Mouse (Mus musculus) splenic B cell, adult 2 months (primary cell): Measurements from ENCODE around the gene Tex9.

Experiments used
- DNase-seq: peaks from one replicate; pipeline ENCODE4 v3.0.0-alpha.2; 2011; ENCODE audit warnings: low read depth, low spot score
- H3K27me3 ChIP-seq: 2 replicates; pipeline ENCODE4 v1.6.1; 2012; ENCODE audit warnings: mild to moderate bottlenecking, low read length, moderate library complexity, mixed read lengths; ENCODE audit not compliant: control insufficient read depth, poor library complexity, insufficient read depth, severe bottlenecking
- H3K36me3 ChIP-seq: 2 replicates; pipeline ENCODE4 v1.6.1; 2012; ENCODE audit warnings: mild to moderate bottlenecking, low read length, moderate library complexity, mixed read lengths; ENCODE audit not compliant: control insufficient read depth, poor library complexity, insufficient read depth, severe bottlenecking

The Tex9 gene

GRCm38 (mm10) chr9:72492194-72492565 is at the start of gene Tex9:
Gene Tex9, minus strand, starts transcription at chr9:72492212.
- Histone ChIP-seq H3K36me3 (no peaks in the 10 kb centered on the region), H3K27me3 (no peaks in the 10 kb centered on the region)
- DNase-seq, result peak; percentile 65

- H3K27me3 ChIP-seq, result no peaks in the 10 kb centered on the region
These were observed 45.1 kb upstream of the Tex9 start for GRCm38 (mm10) chr9:72537086-72537485.

GRCm38 (mm10) chr9:72535394-72535793 is 43.4 kb upstream of the Tex9 start:
- no peak for DNase-seq
- Histone ChIP-seq H3K36me3 (0 out of 2 replicates have a peak, but pooled peaks cover 2% of the 10 kb centered on the region), H3K27me3 (no peaks in the 10 kb centered on the region)

More at GRCm38 (mm10) chr9:72537086-72537485, 45.1 kb upstream of the Tex9 start:
- H3K36me3 ChIP-seq, result 0 out of 2 replicates have a peak, but pooled peaks cover 3% of the 10 kb centered on the region
- peak; percentile 12 for DNase-seq

- Histone ChIP-seq H3K27me3 (no peaks in the 10 kb centered on the region), H3K36me3 (no peaks in the 10 kb centered on the region)
- no peak for DNase-seq
These were observed 43.0 kb upstream of the Tex9 start for GRCm38 (mm10) chr9:72534985-72535384.

- DNase-seq, result no peak
- Histone ChIP-seq H3K36me3 (no peaks in the 10 kb centered on the region), H3K27me3 (no peaks in the 10 kb centered on the region)
These were observed 41.0 kb upstream of the Tex9 start for GRCm38 (mm10) chr9:72533089-72533415.

- no peaks in the 10 kb centered on the region for H3K27me3 ChIP-seq
These were observed 40.5 kb upstream of the Tex9 start for GRCm38 (mm10) chr9:72532381-72533088.

GRCm38 (mm10) chr9:72531996-72532380 is 40.0 kb upstream of the Tex9 start, which contains the start of gene Rfx7:
Gene Rfx7, plus strand, starts transcription at chr9:72532240.
- DNase-seq, result peak; percentile 87
- no peaks in the 10 kb centered on the region for H3K36me3 ChIP-seq
- no peaks in the 10 kb centered on the region for H3K27me3 ChIP-seq

More at GRCm38 (mm10) chr9:72532381-72533088, 40.5 kb upstream of the Tex9 start:
- H3K36me3 ChIP-seq, result no peaks in the 10 kb centered on the region
- peak; percentile 62 for DNase-seq

GRCm38 (mm10) chr9:72531291-72531995 is 39.4 kb upstream of the Tex9 start:
- no peaks in the 10 kb centered on the region for H3K36me3 ChIP-seq
- H3K27me3 ChIP-seq, result no peaks in the 10 kb centered on the region
- peak; percentile 95 for DNase-seq

GRCm38 (mm10) chr9:72530824-72531223 is 38.8 kb upstream of the Tex9 start:
- DNase-seq, result peak; percentile 24
- no peaks in the 10 kb centered on the region for H3K27me3 ChIP-seq
- no peaks in the 10 kb centered on the region for H3K36me3 ChIP-seq

- Histone ChIP-seq H3K36me3 (no peaks in the 10 kb centered on the region), H3K27me3 (no peaks in the 10 kb centered on the region)
These were observed 38.2 kb upstream of the Tex9 start for GRCm38 (mm10) chr9:72530237-72530636.

GRCm38 (mm10) chr9:72526091-72526490 is 34.1 kb upstream of the Tex9 start:
- no peaks in the 10 kb centered on the region for H3K36me3 ChIP-seq
- no peak for DNase-seq
- no peaks in the 10 kb centered on the region for H3K27me3 ChIP-seq

More at GRCm38 (mm10) chr9:72530237-72530636, 38.2 kb upstream of the Tex9 start:
- DNase-seq, result peak; percentile 96

- DNase-seq, result no peak
- H3K36me3 ChIP-seq, result no peaks in the 10 kb centered on the region
- no peaks in the 10 kb centered on the region for H3K27me3 ChIP-seq
These were observed 28.8 kb upstream of the Tex9 start for GRCm38 (mm10) chr9:72520849-72521248.

- DNase-seq, result no peak
- no peaks in the 10 kb centered on the region for H3K27me3 ChIP-seq
- no peaks in the 10 kb centered on the region for H3K36me3 ChIP-seq
These were observed 27.2 kb upstream of the Tex9 start for GRCm38 (mm10) chr9:72519246-72519645.

GRCm38 (mm10) chr9:72515366-72515765 is 23.4 kb upstream of the Tex9 start:
- DNase-seq, result no peak
- Histone ChIP-seq H3K27me3 (no peaks in the 10 kb centered on the region), H3K36me3 (no peaks in the 10 kb centered on the region)

- no peak for DNase-seq
- Histone ChIP-seq H3K36me3 (no peaks in the 10 kb centered on the region), H3K27me3 (no peaks in the 10 kb centered on the region)
These were observed 20.4 kb upstream of the Tex9 start for GRCm38 (mm10) chr9:72512229-72512981.
